Mouse (Mus musculus): ENCODE measurements around the gene Mn1. TPM values are rescaled to one million over a fixed set of nuclear protein-coding genes. Genes with fewer than 3 reads are reported as not detected.

The Mn1 gene
- total RNA-seq (2023), result 1.2 TPM

DNA sequence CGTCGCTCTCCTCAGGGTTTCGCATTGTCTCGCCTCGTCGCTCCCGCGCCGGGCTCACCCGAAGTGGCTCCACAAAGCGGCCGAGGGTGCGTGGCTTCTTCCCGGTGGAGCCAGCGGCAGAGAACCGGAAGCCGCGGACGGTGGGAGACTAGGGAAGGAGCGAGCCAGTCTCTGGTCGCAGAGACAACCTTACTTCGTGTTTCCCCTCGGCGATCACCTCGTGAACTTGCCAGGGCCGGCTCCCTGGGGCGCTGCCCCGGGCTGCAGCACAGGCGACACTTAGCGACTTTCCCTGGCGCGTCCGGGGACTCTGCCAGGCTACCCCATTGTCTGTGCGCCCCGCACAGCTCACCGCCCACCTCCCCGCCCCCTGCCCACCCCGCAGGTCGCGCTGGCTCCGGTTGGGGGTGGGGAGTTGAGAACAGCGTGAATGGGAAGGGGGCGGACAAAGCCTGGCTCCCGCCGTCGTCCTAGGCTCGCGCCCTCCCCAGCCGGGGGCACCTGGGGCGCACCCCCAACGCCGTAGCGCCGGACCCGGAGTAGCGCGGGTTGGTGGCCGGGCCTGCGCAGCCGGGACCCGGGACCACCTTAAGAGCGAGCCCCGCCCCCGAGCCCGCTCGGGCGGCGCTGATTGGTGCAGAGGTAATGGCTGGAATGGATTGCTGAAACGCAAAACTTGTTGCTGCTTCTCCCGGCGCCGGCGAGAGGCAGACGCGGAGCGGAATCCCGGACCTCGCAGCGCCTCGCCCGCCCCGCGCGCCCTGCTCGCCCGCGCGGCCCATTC, at the start of gene Mn1:
Gene Mn1, plus strand, starts transcription at position 772 of the 784 bp plus-strand sequence.

Other genes with a start within 250 kb of the Mn1 start
- 57.2 TPM for gene Pitpnb, start 86.6 kb upstream of the Mn1 start, total RNA-seq (2023)

Measured in CD8-positive naive resting alpha-beta T cell, adult 57 days (primary cell).